Mouse (Mus musculus): ENCODE measurements around the gene Itpr2. TPM values are rescaled to one million over a fixed set of nuclear protein-coding genes. Genes with fewer than 3 reads are reported as not detected.

Itpr2 gene
- total and polyA plus RNA-seq, 3 experiments = 2.3 to 46.0 (median 37.6) TPM

DNA sequence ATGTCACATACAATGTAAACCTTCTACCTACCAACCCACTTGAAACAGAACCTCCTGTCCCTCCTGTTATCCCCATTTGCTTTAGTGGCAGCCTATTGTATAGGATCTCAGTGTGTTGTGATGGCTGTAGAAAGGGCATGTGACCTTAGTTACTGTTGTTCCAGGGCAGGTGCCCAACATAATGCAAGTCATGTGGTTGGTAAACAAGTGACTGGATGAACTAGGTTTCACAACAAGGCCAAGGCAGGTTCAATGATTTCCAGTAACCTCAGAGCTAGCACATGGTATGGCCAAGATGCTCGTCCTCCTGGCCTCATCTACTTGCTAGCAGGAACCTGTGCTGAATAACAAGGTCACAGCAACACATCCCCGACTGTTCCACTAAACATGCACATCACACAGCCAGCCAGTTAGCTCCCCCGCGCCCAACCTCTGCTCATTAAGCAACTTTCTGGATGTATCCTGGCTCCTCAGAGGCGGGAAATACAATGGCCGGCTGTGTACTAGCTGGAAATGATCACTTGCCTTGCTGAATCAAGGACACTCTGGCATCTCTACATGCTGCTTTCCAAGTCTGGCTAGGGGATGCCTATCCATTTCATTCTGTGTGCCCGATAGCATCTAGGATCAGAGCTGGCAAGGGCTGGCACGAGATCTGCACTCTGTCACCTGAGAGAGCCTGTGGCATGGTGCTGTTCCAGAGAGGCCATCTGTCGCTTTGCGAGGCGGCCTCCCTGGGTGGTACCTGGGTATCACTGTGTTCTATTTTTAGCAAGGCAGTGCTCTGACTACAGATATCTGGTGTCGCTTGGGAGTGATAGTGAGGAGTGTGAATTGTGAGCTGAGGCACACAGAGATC is 375.0 kb downstream of the Itpr2 start:
- ATAC-seq (ENCODE audit: extremely low read depth, insufficient number of reproducible peaks, low FRiP score, poor library complexity, severe bottlenecking) (no peak), DNase-seq (ENCODE audit: low spot score) (no peak)
- Histone ChIP-seq H3K27me3 (ENCODE audit: insufficient read depth, low read length) (no peaks in the 10 kb centered on the region), H3K4me1 (ENCODE audit: insufficient read depth, low read depth, low read length) (no peaks in the 10 kb centered on the region), H3K9me3 (replicated peaks) (peaks cover 4% of the 10 kb centered on the region), H3K4me3 (ENCODE audit: low read depth, low read length) (no peak overlapping the region), H3K36me3 (replicated peaks) (peaks cover 4% of the 10 kb centered on the region)
- TF ChIP-seq CTCF (IDR thresholded peaks at IDR 0.05; ENCODE audit: low read depth, low read length) (no peak), GATA1 (IDR thresholded peaks at IDR 0.05; ENCODE audit: borderline replicate concordance, low read length) (no peak), GATA2 (IDR thresholded peaks at IDR 0.05; ENCODE audit: borderline replicate concordance, low read depth, low read length) (no peak), POLR2AphosphoS5 (IDR thresholded peaks at IDR 0.05; ENCODE audit: insufficient replicate concordance, low read depth, low read length) (no peak), TAL1 (conservative IDR thresholded peaks at IDR 0.05; ENCODE audit: low read depth, low read length) (no peak)

GRCm38 (mm10) chr6:146125621-146126020 is 376.4 kb downstream of the Itpr2 start:
- no peak for TF ChIP-seq CTCF (IDR thresholded peaks at IDR 0.05; ENCODE audit: low read depth, low read length)
- TF ChIP-seq GATA2 (IDR thresholded peaks at IDR 0.05; ENCODE audit: borderline replicate concordance, low read depth, low read length) = no peak
- no peak for TF ChIP-seq TAL1 (conservative IDR thresholded peaks at IDR 0.05; ENCODE audit: low read depth, low read length)
- no peak for TF ChIP-seq GATA1 (IDR thresholded peaks at IDR 0.05; ENCODE audit: borderline replicate concordance, low read length)
- no peak for TF ChIP-seq POLR2AphosphoS5 (IDR thresholded peaks at IDR 0.05; ENCODE audit: insufficient replicate concordance, low read depth, low read length)
- Histone ChIP-seq H3K4me1 (ENCODE audit: insufficient read depth, low read depth, low read length) (no peaks in the 10 kb centered on the region), H3K4me3 (ENCODE audit: low read depth, low read length) (no peak overlapping the region), H3K27me3 (ENCODE audit: insufficient read depth, low read length) (no peaks in the 10 kb centered on the region), H3K9me3 (replicated peaks) (peaks cover 4% of the 10 kb centered on the region), H3K36me3 (replicated peaks) (peaks cover 6% of the 10 kb centered on the region)
- ATAC-seq (ENCODE audit: extremely low read depth, insufficient number of reproducible peaks, low FRiP score, poor library complexity, severe bottlenecking) (no peak), DNase-seq (ENCODE audit: low spot score) (no peak)

GRCm38 (mm10) chr6:146124479-146124878 is 377.5 kb downstream of the Itpr2 start:
- no peaks in the 10 kb centered on the region for H3K27me3 ChIP-seq (ENCODE audit: insufficient read depth, low read length)
- no peak for DNase-seq (ENCODE audit: low spot score)

GRCm38 (mm10) chr6:146123656-146124055 is 378.4 kb downstream of the Itpr2 start:
- ATAC-seq (ENCODE audit: extremely low read depth, insufficient number of reproducible peaks, low FRiP score, poor library complexity, severe bottlenecking) = no peak
- Histone ChIP-seq H3K36me3 (replicated peaks) (peaks cover 5% of the 10 kb centered on the region), H3K9me3 (replicated peaks) (peaks cover under 1% of the 10 kb centered on the region), H3K4me3 (ENCODE audit: low read depth, low read length) (no peak overlapping the region), H3K4me1 (ENCODE audit: insufficient read depth, low read depth, low read length) (no peaks in the 10 kb centered on the region), H3K27me3 (ENCODE audit: insufficient read depth, low read length) (no peaks in the 10 kb centered on the region)
- TF ChIP-seq CTCF (IDR thresholded peaks at IDR 0.05; ENCODE audit: low read depth, low read length) (no peak), GATA1 (IDR thresholded peaks at IDR 0.05; ENCODE audit: borderline replicate concordance, low read length) (no peak), POLR2AphosphoS5 (IDR thresholded peaks at IDR 0.05; ENCODE audit: insufficient replicate concordance, low read depth, low read length) (no peak), TAL1 (conservative IDR thresholded peaks at IDR 0.05; ENCODE audit: low read depth, low read length) (no peak)
- no peak for DNase-seq (ENCODE audit: low spot score)

More at GRCm38 (mm10) chr6:146124479-146124878, 377.5 kb downstream of the Itpr2 start:
- peaks cover 8% of the 10 kb centered on the region for H3K36me3 ChIP-seq (replicated peaks)
- H3K4me1 ChIP-seq (ENCODE audit: insufficient read depth, low read depth, low read length) = no peaks in the 10 kb centered on the region
- TF ChIP-seq GATA1 (IDR thresholded peaks at IDR 0.05; ENCODE audit: borderline replicate concordance, low read length) (no peak), GATA2 (IDR thresholded peaks at IDR 0.05; ENCODE audit: borderline replicate concordance, low read depth, low read length) (no peak), POLR2AphosphoS5 (IDR thresholded peaks at IDR 0.05; ENCODE audit: insufficient replicate concordance, low read depth, low read length) (no peak), TAL1 (conservative IDR thresholded peaks at IDR 0.05; ENCODE audit: low read depth, low read length) (no peak), CTCF (IDR thresholded peaks at IDR 0.05; ENCODE audit: low read depth, low read length) (no peak)
- ATAC-seq (ENCODE audit: extremely low read depth, insufficient number of reproducible peaks, low FRiP score, poor library complexity, severe bottlenecking) = no peak
- H3K4me3 ChIP-seq (ENCODE audit: low read depth, low read length) = no peak overlapping the region
- H3K9me3 ChIP-seq (replicated peaks) = peaks cover 4% of the 10 kb centered on the region

- no peak overlapping the region for H3K4me3 ChIP-seq (ENCODE audit: low read depth, low read length)
- no peak for ATAC-seq (ENCODE audit: extremely low read depth, insufficient number of reproducible peaks, low FRiP score, poor library complexity, severe bottlenecking)
- H3K9me3 ChIP-seq (replicated peaks) = peaks cover 2% of the 10 kb centered on the region; the same call in 1 of the 2 replicates
- no peak for DNase-seq (ENCODE audit: low spot score)
- TF ChIP-seq TAL1 (conservative IDR thresholded peaks at IDR 0.05; ENCODE audit: low read depth, low read length) (no peak), CTCF (IDR thresholded peaks at IDR 0.05; ENCODE audit: low read depth, low read length) (no peak), GATA2 (IDR thresholded peaks at IDR 0.05; ENCODE audit: borderline replicate concordance, low read depth, low read length) (no peak), POLR2AphosphoS5 (IDR thresholded peaks at IDR 0.05; ENCODE audit: insufficient replicate concordance, low read depth, low read length) (no peak), GATA1 (IDR thresholded peaks at IDR 0.05; ENCODE audit: borderline replicate concordance, low read length) (no peak)
- H3K36me3 ChIP-seq (replicated peaks) = peaks cover 4% of the 10 kb centered on the region
- no peaks in the 10 kb centered on the region for H3K27me3 ChIP-seq (ENCODE audit: insufficient read depth, low read length)
- H3K4me1 ChIP-seq (ENCODE audit: insufficient read depth, low read depth, low read length) = no peaks in the 10 kb centered on the region
Measured at GRCm38 (mm10) chr6:146120172-146120571, 381.9 kb downstream of the Itpr2 start.

GRCm38 (mm10) chr6:146114731-146115302 is 387.2 kb downstream of the Itpr2 start:
- H3K4me1 ChIP-seq (ENCODE audit: insufficient read depth, low read depth, low read length) = no peaks in the 10 kb centered on the region
- TF ChIP-seq CTCF (IDR thresholded peaks at IDR 0.05; ENCODE audit: low read depth, low read length) (no peak), POLR2AphosphoS5 (IDR thresholded peaks at IDR 0.05; ENCODE audit: insufficient replicate concordance, low read depth, low read length) (no peak), GATA1 (IDR thresholded peaks at IDR 0.05; ENCODE audit: borderline replicate concordance, low read length) (no peak), GATA2 (IDR thresholded peaks at IDR 0.05; ENCODE audit: borderline replicate concordance, low read depth, low read length) (no peak), TAL1 (conservative IDR thresholded peaks at IDR 0.05; ENCODE audit: low read depth, low read length) (no peak)
- peaks cover 2% of the 10 kb centered on the region; the same call in 1 of the 2 replicates for H3K9me3 ChIP-seq (replicated peaks)
- no peak for ATAC-seq (ENCODE audit: extremely low read depth, insufficient number of reproducible peaks, low FRiP score, poor library complexity, severe bottlenecking)
- H3K27me3 ChIP-seq (ENCODE audit: insufficient read depth, low read length) = no peaks in the 10 kb centered on the region
- H3K4me3 ChIP-seq (ENCODE audit: low read depth, low read length) = no peak overlapping the region
- H3K36me3 ChIP-seq (replicated peaks) = peaks cover 6% of the 10 kb centered on the region
- no peak for DNase-seq (ENCODE audit: low spot score)

All from G1E (cell line).